Mouse (Mus musculus): ENCODE data around the gene Mettl17.
"Not testable (repeated sequence)": the region's sequence is repeated elsewhere in the genome, so short reads cannot be mapped to it uniquely, and the experiment has no call there.

Mettl17 gene

DNA sequence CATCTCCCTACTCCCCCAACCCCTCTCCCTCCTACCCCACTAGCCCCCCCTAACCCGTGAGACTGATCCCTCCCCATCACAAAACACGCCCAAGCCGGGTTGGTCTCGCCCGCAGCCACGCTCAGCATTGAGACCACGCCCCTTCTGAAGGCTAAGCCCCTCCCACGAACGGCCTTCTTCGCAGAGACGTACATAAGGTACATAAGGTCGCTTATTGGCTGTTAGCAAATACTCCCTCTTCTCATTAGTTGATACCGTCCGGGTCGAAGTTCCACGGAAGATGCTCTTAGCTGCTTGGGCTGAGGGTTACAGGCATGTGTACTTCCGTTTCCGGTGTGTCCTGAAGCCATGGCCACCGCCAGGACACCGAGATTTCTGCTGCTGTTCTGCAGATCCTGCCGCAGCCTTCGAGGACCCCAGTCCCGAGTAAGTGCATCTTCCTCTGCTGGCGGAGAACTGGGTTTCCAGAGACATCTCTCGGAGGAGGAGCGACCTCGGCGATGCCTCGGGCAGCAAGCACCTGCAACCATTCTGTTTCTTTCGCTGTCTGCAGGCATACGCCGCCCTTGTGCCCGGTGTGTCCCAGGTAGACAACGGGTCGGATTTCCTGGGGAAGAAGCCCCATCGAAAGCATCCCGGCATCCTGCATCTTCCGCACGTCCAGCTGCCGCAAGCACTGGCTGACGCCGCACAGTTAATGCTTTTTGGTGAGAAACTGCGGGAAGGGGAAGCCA lies at the start of gene Mettl17:
TSS of gene Mettl17 (plus strand) at position 245 of the 734 bp plus-strand sequence.
- peak; percentile 90 for DNase-seq (ENCODE audit: low read depth)

- DNase-seq (ENCODE audit: low read depth) = not testable (repeated sequence)
Observed at GRCm38 (mm10) chr14:51838480-51838879, 46.2 kb upstream of the Mettl17 start.

- no peak for DNase-seq (ENCODE audit: low read depth)
Observed at GRCm38 (mm10) chr14:51842250-51842649, 42.4 kb upstream of the Mettl17 start.

DNA sequence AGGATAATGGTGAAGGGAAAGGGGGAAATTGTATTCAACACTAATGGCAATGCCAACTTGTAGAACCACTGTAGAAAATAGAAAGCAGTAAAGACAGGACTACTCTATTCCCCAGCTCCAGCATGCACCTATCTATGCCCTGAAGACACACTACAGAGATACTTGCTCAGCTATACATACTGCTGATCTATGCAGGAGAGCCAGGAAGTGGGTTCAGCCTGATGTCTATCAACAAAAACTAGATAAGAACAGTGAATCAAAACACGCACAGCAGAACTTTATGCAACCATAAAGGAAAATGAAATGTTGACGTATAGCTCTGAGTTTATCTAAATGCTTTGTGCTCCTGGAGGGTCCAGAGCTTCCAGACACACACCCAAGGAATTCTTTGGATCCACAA lies 41.9 kb upstream of the Mettl17 start:
- no peak for DNase-seq (ENCODE audit: low read depth)

- no peak for DNase-seq (ENCODE audit: low read depth)
Observed at GRCm38 (mm10) chr14:51843882-51844281, 40.8 kb upstream of the Mettl17 start.

GRCm38 (mm10) chr14:51846566-51846965 lies 38.1 kb upstream of the Mettl17 start:
- DNase-seq (ENCODE audit: low read depth) = no peak

DNA sequence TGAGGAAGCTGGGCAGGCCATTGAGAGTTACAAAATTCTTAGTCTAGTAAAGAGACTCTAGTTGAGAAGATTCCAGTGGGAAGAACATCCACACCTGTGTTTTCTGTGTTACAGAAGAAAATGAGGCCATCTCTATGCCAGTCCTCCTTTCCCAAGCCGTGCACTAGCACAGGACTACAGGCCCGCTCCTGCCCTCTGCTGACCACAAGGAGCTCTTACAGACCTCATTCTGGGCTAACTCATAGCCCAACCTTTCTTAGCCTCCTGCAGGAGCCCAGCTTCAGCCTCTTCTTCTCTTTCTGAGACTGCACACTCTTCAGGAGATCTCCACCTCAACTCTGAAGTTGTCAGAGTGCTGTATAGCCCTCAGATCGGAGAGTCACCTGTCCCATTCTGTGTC lies 33.6 kb upstream of the Mettl17 start:
- DNase-seq (ENCODE audit: low read depth) = not testable (repeated sequence)

DNA sequence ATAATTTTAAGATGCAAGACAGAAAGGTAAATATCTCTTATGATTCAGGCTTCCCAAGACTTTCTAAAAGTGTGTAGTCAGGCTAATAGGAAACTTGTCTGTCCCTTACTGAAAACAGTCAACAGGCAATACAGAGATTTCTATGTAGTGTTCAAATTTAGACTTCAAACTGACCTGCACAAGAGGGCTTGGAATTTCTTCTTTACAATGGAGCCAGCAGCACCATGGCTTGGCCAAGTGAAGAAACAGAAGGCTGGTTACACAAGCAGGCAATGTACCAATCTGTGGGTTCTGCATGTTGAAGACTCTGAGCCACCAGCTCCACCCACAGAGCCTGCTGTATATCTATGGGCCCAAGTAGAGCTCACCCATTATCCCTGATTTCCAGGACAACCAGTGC lies 31.2 kb upstream of the Mettl17 start, which contains the start of gene Ear6:
TSS of gene Ear6 (plus strand) at position 301 of the 400 bp plus-strand sequence.
- no peak for DNase-seq (ENCODE audit: low read depth)

DNA sequence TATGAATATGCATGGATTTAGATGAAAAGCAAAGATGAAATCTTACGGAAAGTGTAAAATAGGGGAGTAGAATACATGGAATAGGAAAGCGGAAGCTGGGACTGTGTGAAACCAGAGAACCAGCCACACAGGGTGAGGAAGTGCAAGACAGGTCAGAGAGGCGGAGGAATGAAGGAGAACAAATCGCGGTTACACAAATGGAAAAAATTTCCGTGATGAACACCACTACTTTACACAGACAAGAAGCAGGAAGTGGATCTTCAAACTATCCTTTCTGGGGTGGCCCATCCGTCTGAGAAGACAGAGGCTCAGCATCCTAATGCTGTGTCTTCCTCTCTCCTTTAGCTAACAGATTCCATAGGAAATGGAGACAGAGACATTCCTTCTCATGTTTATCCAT lies 29.4 kb upstream of the Mettl17 start:
- DNase-seq (ENCODE audit: low read depth) = not testable (repeated sequence)

DNA sequence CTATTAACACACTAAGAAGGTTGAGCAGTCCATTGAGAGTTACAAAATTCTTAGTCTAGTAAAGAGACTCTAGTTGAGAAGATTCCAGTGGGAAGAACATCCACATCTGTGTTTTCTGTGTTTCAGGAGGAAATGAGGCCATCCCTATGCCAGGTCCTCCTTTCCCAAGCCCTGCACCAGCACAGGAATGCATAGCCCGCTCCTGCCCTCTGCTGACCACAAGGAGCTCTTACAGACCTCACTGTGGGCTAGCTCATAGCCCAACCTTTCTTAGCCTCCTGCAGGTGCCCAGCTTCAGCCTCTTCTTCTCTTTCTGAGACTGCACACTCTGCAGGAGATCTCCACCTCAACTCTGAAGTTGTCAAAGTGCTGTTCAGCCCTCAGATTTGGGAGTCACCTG lies 21.0 kb upstream of the Mettl17 start:
- not testable (repeated sequence) for DNase-seq (ENCODE audit: low read depth)

- no peak for DNase-seq (ENCODE audit: low read depth)
Observed at GRCm38 (mm10) chr14:51870756-51871155, 13.9 kb upstream of the Mettl17 start.

- DNase-seq (ENCODE audit: low read depth) = no peak
Observed at GRCm38 (mm10) chr14:51871741-51872140, 12.9 kb upstream of the Mettl17 start.

DNA sequence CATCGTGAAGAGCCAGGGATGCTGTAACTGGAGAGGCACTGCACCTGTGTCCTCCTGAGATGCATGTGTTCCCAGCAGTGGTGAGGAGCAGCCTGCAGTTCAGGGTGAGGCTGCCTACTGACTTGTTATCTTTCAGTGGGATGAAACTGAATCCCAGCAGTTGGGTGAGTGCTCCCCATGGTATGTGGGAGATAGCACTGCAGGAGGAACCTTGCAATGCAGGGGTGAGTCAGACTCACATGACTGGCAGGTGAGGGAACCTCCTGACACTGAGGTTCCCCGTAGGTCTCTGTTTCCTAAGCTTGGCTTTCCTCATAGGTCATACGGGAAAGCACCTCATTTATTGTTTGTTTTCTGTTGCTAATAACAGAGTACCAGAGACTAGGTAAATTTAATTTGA lies 7.1 kb upstream of the Mettl17 start:
- no peak for DNase-seq (ENCODE audit: low read depth)

DNA sequence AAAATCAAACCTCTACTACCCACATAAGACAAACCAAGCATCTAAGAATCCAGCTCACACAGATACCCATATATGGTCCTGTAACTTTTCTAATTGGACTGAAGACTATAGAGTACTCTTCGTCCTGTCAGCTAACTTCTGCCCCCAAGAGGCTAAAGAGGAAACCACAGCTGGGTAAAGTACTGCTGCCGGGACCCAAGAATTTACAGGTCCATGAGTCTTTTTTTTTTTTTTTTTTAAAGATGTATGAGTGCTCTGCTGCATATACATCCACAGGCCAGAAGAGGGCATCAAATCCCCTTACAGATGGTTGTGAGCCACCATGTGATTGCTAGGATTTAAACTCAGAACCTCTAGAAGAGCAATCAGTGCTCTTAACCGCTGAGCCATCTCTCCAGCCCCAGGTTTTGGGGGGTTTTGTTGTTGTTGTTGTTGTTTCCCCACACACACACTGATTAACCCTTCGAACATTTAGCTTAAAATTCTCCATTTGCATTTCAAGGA lies 1.1 kb upstream of the Mettl17 start:
- DNase-seq (ENCODE audit: low read depth) = peak; percentile 89

GRCm38 (mm10) chr14:51884031-51884544 lies 554 bp upstream of the Mettl17 start:
- no peak for DNase-seq (ENCODE audit: low read depth)

DNA sequence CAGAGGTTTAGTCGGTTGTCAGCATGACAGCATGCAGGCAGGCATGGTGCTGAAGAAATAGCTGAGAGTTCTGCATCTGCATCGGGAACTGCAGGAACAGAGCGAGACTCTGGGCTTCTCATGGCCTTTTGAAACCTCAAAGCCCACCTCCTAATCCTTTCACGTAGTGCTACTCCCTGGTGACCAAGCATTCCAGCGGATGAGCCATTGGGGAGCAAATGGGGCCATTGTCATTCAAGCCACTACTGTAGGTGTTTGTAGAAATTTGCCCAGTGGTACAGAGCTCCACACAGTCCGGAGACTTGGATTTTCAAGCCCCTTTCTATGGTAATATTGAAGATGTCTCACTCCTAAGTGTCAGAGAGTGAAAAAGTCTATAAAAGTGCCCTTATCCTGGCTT lies 1.4 kb downstream of the Mettl17 start:
- DNase-seq (ENCODE audit: low read depth) = no peak

GRCm38 (mm10) chr14:51889833-51890232 lies 5.2 kb downstream of the Mettl17 start:
- no peak for DNase-seq (ENCODE audit: low read depth)

DNA sequence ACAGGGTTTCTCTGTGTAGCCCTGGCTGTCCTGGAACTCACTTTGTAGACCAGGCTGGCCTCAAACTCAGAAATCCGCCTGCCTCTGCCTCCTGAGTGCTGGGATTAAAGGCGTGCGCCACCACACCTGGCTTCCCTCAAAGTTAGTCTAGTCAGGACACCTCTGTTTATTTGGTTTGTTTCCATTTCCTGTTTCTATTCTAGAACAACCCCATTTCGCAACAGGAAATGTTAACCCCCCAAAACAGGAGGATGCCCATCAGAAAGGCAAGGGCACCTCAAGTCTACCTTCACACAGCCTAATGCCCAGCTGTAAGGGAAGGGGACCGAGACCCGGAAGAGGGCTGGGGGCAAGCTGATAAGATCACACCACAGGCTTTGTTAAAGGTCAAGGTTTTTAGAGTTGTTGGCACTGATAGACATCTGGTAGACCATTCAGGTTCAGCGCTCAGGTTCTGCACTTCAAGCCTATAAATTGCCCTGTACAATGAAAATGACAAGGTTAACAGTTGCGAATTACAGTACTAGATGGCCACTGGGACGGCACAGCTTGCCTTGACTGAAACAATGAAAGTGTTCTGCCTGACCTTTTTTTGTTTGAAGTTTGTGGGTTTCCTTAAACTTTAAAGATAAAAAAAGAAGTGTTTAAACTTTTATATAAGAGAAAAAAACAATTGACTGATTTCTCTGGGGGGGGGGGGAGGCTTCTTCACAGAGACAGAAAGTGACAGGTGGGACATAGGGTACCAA lies 7.7 kb downstream of the Mettl17 start, which contains the start of gene Slc39a2:
TSS of gene Slc39a2 (plus strand) at position 699 of the 749 bp plus-strand sequence.
- no peak for DNase-seq (ENCODE audit: low read depth)

GRCm38 (mm10) chr14:51893094-51893794 lies 8.6 kb downstream of the Mettl17 start:
- DNase-seq (ENCODE audit: low read depth) = no peak

DNA sequence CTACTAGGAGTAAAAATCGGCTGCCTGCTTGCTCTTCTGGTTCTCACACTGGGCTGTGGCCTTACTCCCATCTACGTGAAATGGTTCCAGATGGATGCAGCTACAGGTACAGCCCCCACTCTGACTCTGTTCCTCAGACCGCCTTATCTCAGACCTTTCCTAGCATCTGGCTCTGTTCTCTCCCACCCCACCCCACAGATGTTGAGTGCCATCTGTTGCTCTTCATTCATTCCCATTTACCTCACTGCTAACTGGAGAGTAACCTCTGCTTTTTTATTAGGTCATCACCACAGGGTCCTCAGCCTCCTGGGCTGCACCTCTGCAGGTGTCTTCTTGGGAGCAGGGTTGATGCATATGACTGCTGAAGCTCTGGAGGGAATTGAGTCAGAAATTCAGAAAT lies 9.2 kb downstream of the Mettl17 start:
- DNase-seq (ENCODE audit: low read depth) = no peak

- no peak for DNase-seq (ENCODE audit: low read depth)
Observed at GRCm38 (mm10) chr14:51895071-51895470, 10.4 kb downstream of the Mettl17 start.

DNA sequence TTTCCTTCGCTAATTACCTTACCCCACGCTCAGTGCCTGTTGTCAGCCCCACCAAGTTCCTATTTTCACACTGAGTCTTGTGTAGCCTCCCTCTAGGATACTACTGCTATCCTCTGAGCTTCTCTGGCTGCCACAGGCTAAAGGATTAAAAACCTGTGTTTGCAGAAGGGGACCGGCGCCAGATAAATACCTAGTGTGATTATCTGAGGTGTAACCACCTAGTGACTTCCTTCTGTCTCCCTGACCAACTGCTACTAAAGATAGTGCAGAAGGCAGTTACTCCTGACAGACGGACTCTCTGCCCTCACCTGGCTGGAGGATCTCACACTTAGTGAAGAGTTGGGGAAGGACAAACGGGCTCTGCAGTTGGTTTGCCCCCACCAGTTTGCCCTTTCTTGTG lies 11.4 kb downstream of the Mettl17 start:
- DNase-seq (ENCODE audit: low read depth) = no peak
